Mouse (Mus musculus): Measurements from ENCODE around the gene Kcnh7. TPM values are rescaled to one million over a fixed set of nuclear protein-coding genes. Genes with fewer than 3 reads are reported as not detected.
A peak's percentile ranks its signal among the peaks of the same experiment; 100 is the strongest.

The Kcnh7 gene
- polyA plus RNA-seq, 1 experiment from 2014 or later = 4.4 TPM

DNA sequence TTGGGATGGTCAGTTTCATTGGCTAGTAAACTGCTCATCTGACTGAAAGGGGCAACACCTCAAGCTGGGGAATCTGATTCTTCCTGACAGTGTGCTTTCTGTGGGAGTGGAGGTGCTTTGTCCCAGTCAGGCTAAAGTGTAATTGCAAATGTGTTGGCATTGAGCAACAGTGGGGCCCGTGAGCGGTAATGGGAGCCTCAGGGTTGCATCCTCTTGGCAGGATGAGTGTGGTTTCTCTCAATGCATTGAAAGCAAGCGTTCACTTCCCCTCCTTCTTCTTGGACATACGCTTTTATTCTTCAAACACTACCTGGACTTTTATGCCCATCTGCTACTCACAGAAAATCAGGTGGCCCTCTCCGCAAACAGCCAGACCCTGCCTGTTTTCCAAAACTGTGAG lies 511.3 kb downstream of the Kcnh7 start:
- DNase-seq (ENCODE audit: low spot score) (no peak), ATAC-seq (ENCODE audit: low FRiP score) (no peak)
- no peak overlapping the region for H3K4me3 ChIP-seq (ENCODE audit: low read depth, low read length)
- 92% methylated on average over 5 of the region's 5 CpGs for WGBS
- H3K27ac ChIP-seq (ENCODE audit: low read depth, low read length) = no peak overlapping the region
- no peaks in the 10 kb centered on the region for H3K9me3 ChIP-seq (ENCODE audit: control insufficient read depth, low read length)
- no peaks in the 10 kb centered on the region for H3K4me1 ChIP-seq (replicated peaks; ENCODE audit: control insufficient read depth, insufficient read depth, low read length)
- no peaks in the 10 kb centered on the region for H3K27me3 ChIP-seq (ENCODE audit: control insufficient read depth, insufficient read depth, low read length)
- H3K36me3 ChIP-seq (ENCODE audit: control insufficient read depth, insufficient read depth, low read length) = no peaks in the 10 kb centered on the region
- no peak overlapping the region for H3K4me2 ChIP-seq (replicated peaks; ENCODE audit: low read depth, low read length)
- H3K9ac ChIP-seq (ENCODE audit: low read depth, low read length) = no peak overlapping the region

GRCm38 (mm10) chr2:62670767-62671166 lies 513.3 kb downstream of the Kcnh7 start:
- no peaks in the 10 kb centered on the region for H3K4me1 ChIP-seq (replicated peaks; ENCODE audit: control insufficient read depth, insufficient read depth, low read length)
- no peak overlapping the region for H3K4me2 ChIP-seq (replicated peaks; ENCODE audit: low read depth, low read length)
- no peak for ATAC-seq (ENCODE audit: low FRiP score)
- 83% methylated on average over 4 of the region's 4 CpGs for WGBS
- H3K9me3 ChIP-seq (ENCODE audit: control insufficient read depth, low read length) = no peaks in the 10 kb centered on the region
- H3K36me3 ChIP-seq (ENCODE audit: control insufficient read depth, insufficient read depth, low read length) = no peaks in the 10 kb centered on the region
- DNase-seq (ENCODE audit: low spot score) = no peak
- no peaks in the 10 kb centered on the region for H3K27me3 ChIP-seq (ENCODE audit: control insufficient read depth, insufficient read depth, low read length)
- H3K27ac ChIP-seq (ENCODE audit: low read depth, low read length) = no peak overlapping the region
- H3K9ac ChIP-seq (ENCODE audit: low read depth, low read length) = no peak overlapping the region
- H3K4me3 ChIP-seq (ENCODE audit: low read depth, low read length) = no peak overlapping the region

GRCm38 (mm10) chr2:62670301-62670700 lies 513.8 kb downstream of the Kcnh7 start:
- 95% methylated on average over 5 of the region's 5 CpGs for WGBS

DNA sequence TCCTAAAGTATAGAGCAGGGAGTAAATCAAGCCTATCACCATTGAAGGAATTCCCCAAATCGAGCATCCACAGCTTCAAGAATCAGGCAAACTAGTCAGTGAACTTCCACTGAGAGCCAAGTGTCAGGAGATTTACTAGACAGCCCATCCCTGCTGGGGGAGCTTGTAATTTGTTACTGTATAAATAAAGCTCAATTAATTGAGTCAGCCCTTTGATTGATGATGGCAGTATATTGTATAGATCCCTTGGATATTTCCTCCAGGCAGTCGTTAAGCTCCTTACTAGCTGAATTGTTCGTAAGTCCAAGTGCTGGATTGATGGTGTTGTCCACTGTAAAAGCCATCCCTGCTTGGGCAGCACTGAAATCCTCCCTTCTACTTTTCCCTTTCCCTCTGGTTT lies 514.2 kb downstream of the Kcnh7 start:
- no peak overlapping the region for H3K4me2 ChIP-seq (replicated peaks; ENCODE audit: low read depth, low read length)
- H3K36me3 ChIP-seq (ENCODE audit: control insufficient read depth, insufficient read depth, low read length) = no peaks in the 10 kb centered on the region
- H3K27ac ChIP-seq (ENCODE audit: low read depth, low read length) = no peak overlapping the region
- no peak overlapping the region for H3K9ac ChIP-seq (ENCODE audit: low read depth, low read length)
- 0 out of 2 replicates have a peak, but pooled peaks cover under 1% of the 10 kb centered on the region for H3K27me3 ChIP-seq (ENCODE audit: control insufficient read depth, insufficient read depth, low read length)
- H3K4me1 ChIP-seq (replicated peaks; ENCODE audit: control insufficient read depth, insufficient read depth, low read length) = no peaks in the 10 kb centered on the region
- no peaks in the 10 kb centered on the region for H3K9me3 ChIP-seq (ENCODE audit: control insufficient read depth, low read length)
- ATAC-seq (ENCODE audit: low FRiP score) = no peak
- H3K4me3 ChIP-seq (ENCODE audit: low read depth, low read length) = no peak overlapping the region
- DNase-seq (ENCODE audit: low spot score) = no peak
- WGBS = 68% methylated on average over 3 of the region's 3 CpGs

More at GRCm38 (mm10) chr2:62670301-62670700, 513.8 kb downstream of the Kcnh7 start:
- ATAC-seq (ENCODE audit: low FRiP score) (no peak), DNase-seq (ENCODE audit: low spot score) (no peak)
- Histone ChIP-seq H3K27me3 (ENCODE audit: control insufficient read depth, insufficient read depth, low read length) (no peaks in the 10 kb centered on the region), H3K9ac (ENCODE audit: low read depth, low read length) (no peak overlapping the region), H3K9me3 (ENCODE audit: control insufficient read depth, low read length) (no peaks in the 10 kb centered on the region), H3K4me1 (replicated peaks; ENCODE audit: control insufficient read depth, insufficient read depth, low read length) (no peaks in the 10 kb centered on the region), H3K4me3 (ENCODE audit: low read depth, low read length) (no peak overlapping the region), H3K4me2 (replicated peaks; ENCODE audit: low read depth, low read length) (no peak overlapping the region), H3K36me3 (ENCODE audit: control insufficient read depth, insufficient read depth, low read length) (no peaks in the 10 kb centered on the region), H3K27ac (ENCODE audit: low read depth, low read length) (no peak overlapping the region)

GRCm38 (mm10) chr2:62665536-62665935 lies 518.6 kb downstream of the Kcnh7 start:
- no peak overlapping the region for H3K4me3 ChIP-seq (ENCODE audit: low read depth, low read length)
- H3K4me2 ChIP-seq (replicated peaks; ENCODE audit: low read depth, low read length) = no peak overlapping the region
- H3K27me3 ChIP-seq (ENCODE audit: control insufficient read depth, insufficient read depth, low read length) = 0 out of 2 replicates have a peak, but pooled peaks cover 2% of the 10 kb centered on the region
- ATAC-seq (ENCODE audit: low FRiP score) (no peak), DNase-seq (ENCODE audit: low spot score) (no peak)
- H3K27ac ChIP-seq (ENCODE audit: low read depth, low read length) = no peak overlapping the region
- WGBS = 44% methylated on average over 1 of the region's 1 CpGs
- H3K36me3 ChIP-seq (ENCODE audit: control insufficient read depth, insufficient read depth, low read length) = no peaks in the 10 kb centered on the region
- H3K4me1 ChIP-seq (replicated peaks; ENCODE audit: control insufficient read depth, insufficient read depth, low read length) = no peaks in the 10 kb centered on the region
- no peaks in the 10 kb centered on the region for H3K9me3 ChIP-seq (ENCODE audit: control insufficient read depth, low read length)
- no peak overlapping the region for H3K9ac ChIP-seq (ENCODE audit: low read depth, low read length)

- WGBS = 63% methylated on average over 7 of the region's 7 CpGs
- 0 out of 2 replicates have a peak, but pooled peaks cover 2% of the 10 kb centered on the region for H3K27me3 ChIP-seq (ENCODE audit: control insufficient read depth, insufficient read depth, low read length)
- ATAC-seq (ENCODE audit: low FRiP score) (no peak), DNase-seq (ENCODE audit: low spot score) (peak; percentile 2)
- no peaks in the 10 kb centered on the region for H3K4me1 ChIP-seq (replicated peaks; ENCODE audit: control insufficient read depth, insufficient read depth, low read length)
- H3K4me3 ChIP-seq (ENCODE audit: low read depth, low read length) = no peak overlapping the region; the same call in 1 of the 2 replicates
- no peaks in the 10 kb centered on the region for H3K9me3 ChIP-seq (ENCODE audit: control insufficient read depth, low read length)
- H3K9ac ChIP-seq (ENCODE audit: low read depth, low read length) = no peak overlapping the region
- H3K27ac ChIP-seq (ENCODE audit: low read depth, low read length) = no peak overlapping the region
- no peak overlapping the region for H3K4me2 ChIP-seq (replicated peaks; ENCODE audit: low read depth, low read length)
- no peaks in the 10 kb centered on the region for H3K36me3 ChIP-seq (ENCODE audit: control insufficient read depth, insufficient read depth, low read length)
Observed at GRCm38 (mm10) chr2:62664839-62665238, 519.2 kb downstream of the Kcnh7 start.

DNA sequence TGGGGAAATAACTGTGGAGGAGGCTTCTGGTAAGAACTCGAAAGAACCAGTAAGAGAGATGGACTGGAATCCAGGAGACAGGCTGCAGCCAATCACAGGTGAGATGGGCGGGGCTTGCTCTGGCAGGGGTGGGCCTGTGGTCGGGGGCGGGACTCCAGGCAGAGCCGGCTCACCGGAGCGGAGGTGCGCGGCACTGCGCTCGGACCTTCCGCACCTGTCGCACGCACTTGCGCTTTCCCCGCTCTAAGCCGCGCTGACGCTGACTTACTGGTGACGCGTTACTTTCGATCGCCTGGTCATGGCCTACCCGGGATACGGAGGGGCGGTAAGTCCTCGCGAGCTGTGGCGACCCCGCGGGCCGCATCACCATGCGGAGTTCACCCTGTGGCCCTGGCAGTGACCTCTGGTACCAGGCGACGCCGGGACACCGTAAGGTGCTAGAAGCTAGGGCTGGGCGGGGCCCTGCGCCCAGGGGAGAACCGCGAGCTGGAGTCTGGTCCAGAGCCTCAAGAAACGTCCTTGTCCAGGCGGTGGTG lies 519.9 kb downstream of the Kcnh7 start, which contains the start of gene Gca:
TSS of gene Gca (plus strand) at position 151 of the 536 bp plus-strand sequence.
- Histone ChIP-seq H3K27ac (ENCODE audit: low read depth, low read length) (no peak within 1 kb of the TSS), H3K4me1 (replicated peaks; ENCODE audit: control insufficient read depth, insufficient read depth, low read length) (no peaks in the 10 kb centered on the region), H3K9me3 (ENCODE audit: control insufficient read depth, low read length) (no peaks in the 10 kb centered on the region)

GRCm38 (mm10) chr2:62662560-62662959 lies 521.5 kb downstream of the Kcnh7 start:
- WGBS = 81% methylated on average over 3 of the region's 3 CpGs
- H3K9ac ChIP-seq (ENCODE audit: low read depth, low read length) = no peak overlapping the region
- no peak overlapping the region for H3K4me3 ChIP-seq (ENCODE audit: low read depth, low read length)
- H3K27me3 ChIP-seq (ENCODE audit: control insufficient read depth, insufficient read depth, low read length) = 0 out of 2 replicates have a peak, but pooled peaks cover 2% of the 10 kb centered on the region
- H3K36me3 ChIP-seq (ENCODE audit: control insufficient read depth, insufficient read depth, low read length) = no peaks in the 10 kb centered on the region
- no peaks in the 10 kb centered on the region for H3K9me3 ChIP-seq (ENCODE audit: control insufficient read depth, low read length)
- no peak overlapping the region for H3K27ac ChIP-seq (ENCODE audit: low read depth, low read length)
- DNase-seq (ENCODE audit: low spot score) (no peak), ATAC-seq (ENCODE audit: low FRiP score) (no peak)
- H3K4me2 ChIP-seq (replicated peaks; ENCODE audit: low read depth, low read length) = no peak overlapping the region
- H3K4me1 ChIP-seq (replicated peaks; ENCODE audit: control insufficient read depth, insufficient read depth, low read length) = no peaks in the 10 kb centered on the region

More for the DNA sequence above, 519.9 kb downstream of the Kcnh7 start, which contains the start of gene Gca:
- DNase-seq (ENCODE audit: low spot score) (peak; percentile 79), ATAC-seq (ENCODE audit: low FRiP score) (peak; percentile 97)
- WGBS = 2% methylated on average over 38 of the region's 43 CpGs
- peak within 1 kb of the TSS; percentile 60 for H3K4me3 ChIP-seq (ENCODE audit: low read depth, low read length)
- H3K27me3 ChIP-seq (ENCODE audit: control insufficient read depth, insufficient read depth, low read length) = 0 out of 2 replicates have a peak, but pooled peaks cover 2% of the 10 kb centered on the region
- no peaks in the 10 kb centered on the region for H3K36me3 ChIP-seq (ENCODE audit: control insufficient read depth, insufficient read depth, low read length)
- H3K9ac ChIP-seq (ENCODE audit: low read depth, low read length) = peak within 1 kb of the TSS; percentile 48; the same call in 1 of the 2 replicates
- H3K4me2 ChIP-seq (replicated peaks; ENCODE audit: low read depth, low read length) = peak within 1 kb of the TSS; percentile 81

- Histone ChIP-seq H3K9ac (ENCODE audit: low read depth, low read length) (no peak overlapping the region), H3K36me3 (ENCODE audit: control insufficient read depth, insufficient read depth, low read length) (no peaks in the 10 kb centered on the region)
- 51% methylated on average over 6 of the region's 6 CpGs for WGBS
Observed at GRCm38 (mm10) chr2:62660565-62660964, 523.5 kb downstream of the Kcnh7 start.

More at GRCm38 (mm10) chr2:62660565-62660964, 523.5 kb downstream of the Kcnh7 start:
- no peak for ATAC-seq (ENCODE audit: low FRiP score)
- Histone ChIP-seq H3K4me3 (ENCODE audit: low read depth, low read length) (no peak overlapping the region), H3K27me3 (ENCODE audit: control insufficient read depth, insufficient read depth, low read length) (0 out of 2 replicates have a peak, but pooled peaks cover 2% of the 10 kb centered on the region), H3K4me1 (replicated peaks; ENCODE audit: control insufficient read depth, insufficient read depth, low read length) (no peaks in the 10 kb centered on the region), H3K4me2 (replicated peaks; ENCODE audit: low read depth, low read length) (no peak overlapping the region), H3K27ac (ENCODE audit: low read depth, low read length) (no peak overlapping the region), H3K9me3 (ENCODE audit: control insufficient read depth, low read length) (no peaks in the 10 kb centered on the region)
- peak; percentile 2 for DNase-seq (ENCODE audit: low spot score)
